Mouse (Mus musculus) inflammation-experienced regulatory T-cells (primary cell): ENCODE results near the gene Crb1. TPM values are rescaled to one million over a fixed set of nuclear protein-coding genes. Genes with fewer than 3 reads are reported as not detected.

Experiments
- polyA plus RNA-seq, 2 experiments: library from polyadenylated mRNA; unstranded; fragments of 100-300 nt; shearing (Covaris generic); gene quantifications; one replicate each; pipeline ENCODE4 v1.2.1; 2017

Gene Crb1
- under 1 TPM; 0.12 to 0.43 TPM for polyA plus RNA-seq

DNA sequence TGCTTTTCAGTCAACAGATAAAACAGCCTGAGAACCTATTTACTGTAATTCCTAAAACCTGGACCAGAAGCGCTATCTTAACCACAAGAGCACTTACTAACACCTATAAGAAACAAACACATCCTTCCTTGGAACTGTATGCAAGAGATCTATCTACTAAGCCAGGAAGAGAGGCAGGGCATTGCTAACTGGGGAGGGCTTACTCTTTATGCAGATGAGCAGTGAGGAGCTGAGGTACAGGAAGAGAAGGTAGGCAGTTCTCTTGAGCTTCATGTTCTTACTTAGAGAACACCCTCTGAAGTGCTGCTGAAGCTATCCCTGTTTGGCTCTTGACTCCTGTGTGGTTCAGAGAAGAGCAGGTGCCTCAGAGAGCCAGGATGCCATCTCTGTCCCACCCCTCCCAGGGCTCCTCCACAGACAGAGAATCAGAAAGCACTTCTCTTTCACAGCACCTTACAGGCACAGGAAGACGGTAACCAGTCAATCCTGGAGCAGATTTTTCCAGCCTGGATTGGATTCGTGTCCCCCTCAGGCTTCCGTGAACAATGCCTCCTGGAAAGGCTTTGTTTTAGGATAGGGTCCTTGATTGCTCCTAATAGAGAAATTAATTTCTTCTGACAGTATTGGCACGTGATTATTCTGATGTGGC lies at the start of gene Crb1:
Crb1 (minus strand) TSS at position 463 of the 649 bp plus-strand sequence.

DNA sequence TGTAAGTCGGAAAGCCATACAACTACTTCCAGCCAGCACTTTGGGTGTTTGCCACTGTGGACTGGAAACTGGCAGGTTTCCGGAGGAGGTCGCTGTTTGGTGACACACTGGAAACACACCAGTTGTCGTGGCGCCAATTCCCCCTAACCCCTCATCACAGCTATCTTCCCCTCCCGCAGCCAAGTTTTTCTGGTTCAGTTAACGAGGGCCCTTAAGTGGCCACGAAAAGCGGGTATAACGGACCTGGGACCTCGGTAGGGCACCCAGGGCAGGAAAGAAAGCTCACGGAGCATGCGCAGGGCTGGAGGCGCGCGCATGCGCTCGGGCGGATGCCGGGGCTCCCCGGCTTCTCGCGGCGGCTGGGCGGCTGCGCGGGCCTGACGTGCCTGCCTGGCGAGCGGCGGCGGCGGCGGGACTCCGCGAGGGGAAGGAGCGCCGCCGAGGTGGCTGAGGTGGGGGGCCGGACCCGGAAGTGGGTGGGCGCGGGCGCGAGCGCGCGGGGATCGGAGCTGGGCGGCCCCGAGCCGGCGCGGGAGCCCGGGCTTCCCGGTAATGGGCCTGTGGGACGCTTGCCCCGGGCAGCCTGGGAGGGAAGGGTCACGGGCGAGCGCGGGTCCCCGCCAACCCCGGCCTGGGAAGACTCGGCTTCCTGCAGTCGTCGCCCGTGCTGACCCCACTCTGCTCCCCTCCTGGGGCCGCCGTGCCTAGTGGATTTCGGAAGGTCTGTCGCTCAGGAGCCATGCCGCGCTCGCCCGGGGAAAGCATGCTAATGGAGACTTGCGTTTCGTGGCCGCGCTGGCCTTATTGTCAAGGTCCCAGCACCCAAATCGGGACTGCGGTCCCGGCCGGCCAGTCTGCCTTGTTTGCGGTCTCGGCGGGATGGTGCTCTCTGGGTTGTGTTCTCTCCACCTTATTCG lies 45.2 kb upstream of the Crb1 start, which contains the start of gene Zbtb41:
Zbtb41 (plus strand) TSS at position 414 of the 917 bp plus-strand sequence.

Other genes starting within 250 kb of the Crb1 start
- 10 to 100 TPM in 1 of 2 experiments, 1 to 10 TPM in 1; 7.5 to 11.3 TPM for gene Zbtb41, start 45.2 kb upstream of the Crb1 start, polyA plus RNA-seq
- gene Aspm, start 77.7 kb upstream of the Crb1 start, polyA plus RNA-seq = 1 to 10 TPM; 1.6 to 1.7 TPM
- gene F13b, start 124.6 kb upstream of the Crb1 start, polyA plus RNA-seq = not detected
- gene Cfhr1, start 183.2 kb upstream of the Crb1 start, polyA plus RNA-seq = 1 to 10 TPM in 1 of 2 experiments, under 1 TPM in 1; 0.08 to 1.3 TPM